Mouse (Mus musculus): ENCODE data around the gene Pcdh7. TPM values are rescaled to one million over a fixed set of nuclear protein-coding genes. Genes with fewer than 3 reads are reported as not detected.

Pcdh7 gene
- polyA plus RNA-seq, 1 experiment: 24.7 TPM

DNA sequence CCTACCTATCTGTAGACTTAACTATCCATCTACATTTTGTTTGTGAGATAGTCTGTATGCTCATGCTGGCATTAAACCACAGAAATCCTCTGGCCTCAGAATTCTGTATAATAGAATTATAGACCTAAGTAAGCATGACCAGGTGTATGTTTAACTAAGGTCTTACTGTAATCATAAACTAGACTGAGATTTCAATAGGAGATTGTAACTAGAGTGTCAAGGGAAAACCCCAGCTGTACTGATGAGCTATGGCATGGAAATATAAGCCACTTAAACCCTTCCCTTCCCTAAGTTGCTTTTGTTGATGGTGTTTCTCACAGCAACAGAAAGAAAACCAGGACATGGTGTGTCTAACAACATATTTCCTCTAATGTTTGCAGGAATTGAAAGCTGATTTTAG is 78.6 kb downstream of the Pcdh7 start:
- TF ChIP-seq MYOD1 (IDR thresholded peaks at IDR 0.05; ENCODE audit: control insufficient read depth, insufficient read length, low read depth): no peak
- no peak for TF ChIP-seq CEBPB (IDR thresholded peaks at IDR 0.05; ENCODE audit: low read depth)
- TF ChIP-seq USF1 (IDR thresholded peaks at IDR 0.05; ENCODE audit: low read depth): no peak
- no peak for TF ChIP-seq MYOG (IDR thresholded peaks at IDR 0.05; ENCODE audit: control insufficient read depth, extremely low read depth, insufficient read length)
- TF ChIP-seq CTCF (IDR thresholded peaks at IDR 0.05; ENCODE audit: control insufficient read depth, insufficient read depth, insufficient read length): no peak
- no peak for TF ChIP-seq MAX (IDR thresholded peaks at IDR 0.05)
- TF ChIP-seq FOSL1 (IDR thresholded peaks at IDR 0.05; ENCODE audit: insufficient read depth, low read length, poor library complexity, severe bottlenecking): no peak

DNA sequence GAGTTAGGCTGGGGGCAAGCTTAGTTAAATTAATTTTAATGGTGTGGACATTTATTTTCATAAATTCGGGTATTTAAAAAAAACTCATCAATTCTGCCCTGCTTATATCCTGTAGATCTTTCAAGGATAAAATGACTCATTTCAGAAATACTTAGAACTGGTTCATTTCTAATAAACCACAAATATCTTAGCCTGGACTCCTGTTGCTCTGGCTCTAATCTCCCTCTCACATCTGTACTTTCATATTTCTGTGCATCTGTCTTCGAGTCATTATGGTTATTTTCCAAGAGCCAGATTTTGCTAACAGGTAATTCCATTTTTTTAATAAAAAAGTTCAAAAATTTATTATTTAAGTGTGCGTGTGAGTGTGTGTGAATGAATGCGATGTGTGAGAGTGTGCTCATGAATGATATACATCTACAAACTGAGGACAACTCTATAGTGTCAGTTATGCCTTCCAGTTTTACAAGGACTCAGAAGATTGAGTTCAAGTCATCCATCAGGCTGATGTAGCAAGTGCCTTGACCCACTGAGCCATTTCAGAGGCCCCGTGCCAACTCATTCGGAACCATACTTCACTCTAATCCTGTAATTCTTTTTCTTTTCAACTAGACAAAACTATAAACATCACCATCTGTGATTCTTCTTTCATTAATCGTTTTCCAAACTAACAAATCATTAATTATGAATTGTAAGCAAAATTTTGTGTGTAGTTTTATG is 80.3 kb downstream of the Pcdh7 start:
- TF ChIP-seq USF1 (IDR thresholded peaks at IDR 0.05; ENCODE audit: low read depth): no peak
- TF ChIP-seq CTCF (IDR thresholded peaks at IDR 0.05; ENCODE audit: control insufficient read depth, insufficient read depth, insufficient read length): no peak
- no peak for TF ChIP-seq MYOD1 (IDR thresholded peaks at IDR 0.05; ENCODE audit: control insufficient read depth, insufficient read length, low read depth)
- TF ChIP-seq CEBPB (IDR thresholded peaks at IDR 0.05; ENCODE audit: low read depth): no peak
- TF ChIP-seq MYOG (IDR thresholded peaks at IDR 0.05; ENCODE audit: control insufficient read depth, extremely low read depth, insufficient read length): no peak
- TF ChIP-seq FOSL1 (IDR thresholded peaks at IDR 0.05; ENCODE audit: insufficient read depth, low read length, poor library complexity, severe bottlenecking): no peak
- TF ChIP-seq MAX (IDR thresholded peaks at IDR 0.05): no peak
- H3K79me2 ChIP-seq (ENCODE audit: control insufficient read depth, insufficient read depth): no peaks in the 10 kb centered on the region
- H3ac ChIP-seq (ENCODE audit: control insufficient read depth, insufficient read length, low read depth): no peak overlapping the region
- no peaks in the 10 kb centered on the region for H3K79me3 ChIP-seq (ENCODE audit: low read depth)
- H3K4me3 ChIP-seq (ENCODE audit: insufficient read depth, poor library complexity, severe bottlenecking): no peak overlapping the region
- no peaks in the 10 kb centered on the region for H3K36me3 ChIP-seq (ENCODE audit: control insufficient read depth, insufficient read depth)
- no peaks in the 10 kb centered on the region for H3K27me3 ChIP-seq (ENCODE audit: control insufficient read depth, insufficient read depth, insufficient read length)

More for the DNA sequence above, 78.6 kb downstream of the Pcdh7 start:
- Histone ChIP-seq H3K79me3 (ENCODE audit: low read depth) (no peaks in the 10 kb centered on the region), H3K27me3 (ENCODE audit: control insufficient read depth, insufficient read depth, insufficient read length) (no peaks in the 10 kb centered on the region), H3K36me3 (ENCODE audit: control insufficient read depth, insufficient read depth) (no peaks in the 10 kb centered on the region), H3K4me3 (ENCODE audit: insufficient read depth, poor library complexity, severe bottlenecking) (no peak overlapping the region), H3K79me2 (ENCODE audit: control insufficient read depth, insufficient read depth) (no peaks in the 10 kb centered on the region), H3ac (ENCODE audit: control insufficient read depth, insufficient read length, low read depth) (no peak overlapping the region)

GRCm38 (mm10) chr5:57803108-57803507 is 85.3 kb downstream of the Pcdh7 start:
- Histone ChIP-seq H3K36me3 (ENCODE audit: control insufficient read depth, insufficient read depth) (no peaks in the 10 kb centered on the region), H3K27me3 (ENCODE audit: control insufficient read depth, insufficient read depth, insufficient read length) (no peaks in the 10 kb centered on the region), H3ac (ENCODE audit: control insufficient read depth, insufficient read length, low read depth) (no peak overlapping the region), H3K79me2 (ENCODE audit: control insufficient read depth, insufficient read depth) (no peaks in the 10 kb centered on the region), H3K79me3 (ENCODE audit: low read depth) (no peaks in the 10 kb centered on the region), H3K4me3 (ENCODE audit: insufficient read depth, poor library complexity, severe bottlenecking) (no peak overlapping the region)
- TF ChIP-seq CTCF (IDR thresholded peaks at IDR 0.05; ENCODE audit: control insufficient read depth, insufficient read depth, insufficient read length) (no peak), MYOD1 (IDR thresholded peaks at IDR 0.05; ENCODE audit: control insufficient read depth, insufficient read length, low read depth) (peak; percentile 85)

DNA sequence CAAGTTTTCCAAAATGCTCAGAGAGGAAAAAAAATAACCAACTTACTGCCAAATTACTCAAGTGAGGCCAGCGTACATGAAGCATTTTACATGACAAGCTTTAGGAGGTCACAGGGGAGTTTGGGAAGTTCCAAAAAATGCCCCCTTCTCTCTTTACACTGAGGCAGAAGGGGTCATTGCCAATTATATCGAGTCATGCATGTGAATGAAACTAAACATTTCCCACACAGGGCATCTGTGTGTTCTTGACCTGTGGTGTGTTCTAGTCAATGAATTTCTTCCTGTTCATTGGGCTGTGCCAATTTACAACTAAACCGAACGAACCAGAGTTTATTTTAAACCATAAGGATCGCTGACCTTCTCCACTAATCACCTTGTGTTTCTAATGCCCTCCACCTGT is 86.1 kb downstream of the Pcdh7 start:
- TF ChIP-seq CEBPB (IDR thresholded peaks at IDR 0.05; ENCODE audit: low read depth) (no peak), MAX (IDR thresholded peaks at IDR 0.05) (no peak), FOSL1 (IDR thresholded peaks at IDR 0.05; ENCODE audit: insufficient read depth, low read length, poor library complexity, severe bottlenecking) (no peak), USF1 (IDR thresholded peaks at IDR 0.05; ENCODE audit: low read depth) (no peak), MYOG (IDR thresholded peaks at IDR 0.05; ENCODE audit: control insufficient read depth, extremely low read depth, insufficient read length) (no peak), MYOD1 (IDR thresholded peaks at IDR 0.05; ENCODE audit: control insufficient read depth, insufficient read length, low read depth) (no peak)
- Histone ChIP-seq H3K27me3 (ENCODE audit: control insufficient read depth, insufficient read depth, insufficient read length) (no peaks in the 10 kb centered on the region), H3ac (ENCODE audit: control insufficient read depth, insufficient read length, low read depth) (no peak overlapping the region), H3K79me3 (ENCODE audit: low read depth) (no peaks in the 10 kb centered on the region), H3K4me3 (ENCODE audit: insufficient read depth, poor library complexity, severe bottlenecking) (no peak overlapping the region), H3K79me2 (ENCODE audit: control insufficient read depth, insufficient read depth) (no peaks in the 10 kb centered on the region), H3K36me3 (ENCODE audit: control insufficient read depth, insufficient read depth) (no peaks in the 10 kb centered on the region)

- no peaks in the 10 kb centered on the region for H3K36me3 ChIP-seq (ENCODE audit: control insufficient read depth, insufficient read depth)
- H3K27me3 ChIP-seq (ENCODE audit: control insufficient read depth, insufficient read depth, insufficient read length): no peaks in the 10 kb centered on the region
- no peak overlapping the region for H3ac ChIP-seq (ENCODE audit: control insufficient read depth, insufficient read length, low read depth)
- H3K79me2 ChIP-seq (ENCODE audit: control insufficient read depth, insufficient read depth): no peaks in the 10 kb centered on the region
- no peaks in the 10 kb centered on the region for H3K79me3 ChIP-seq (ENCODE audit: low read depth)
- H3K4me3 ChIP-seq (ENCODE audit: insufficient read depth, poor library complexity, severe bottlenecking): no peak overlapping the region
- TF ChIP-seq CTCF (IDR thresholded peaks at IDR 0.05; ENCODE audit: control insufficient read depth, insufficient read depth, insufficient read length): no peak
- TF ChIP-seq FOSL1 (IDR thresholded peaks at IDR 0.05; ENCODE audit: insufficient read depth, low read length, poor library complexity, severe bottlenecking): no peak
- TF ChIP-seq CEBPB (IDR thresholded peaks at IDR 0.05; ENCODE audit: low read depth): no peak
- no peak for TF ChIP-seq MYOG (IDR thresholded peaks at IDR 0.05; ENCODE audit: control insufficient read depth, extremely low read depth, insufficient read length)
- no peak for TF ChIP-seq USF1 (IDR thresholded peaks at IDR 0.05; ENCODE audit: low read depth)
- no peak for TF ChIP-seq MAX (IDR thresholded peaks at IDR 0.05)
- TF ChIP-seq MYOD1 (IDR thresholded peaks at IDR 0.05; ENCODE audit: control insufficient read depth, insufficient read length, low read depth): no peak
Observed at GRCm38 (mm10) chr5:57807350-57807749, 89.6 kb downstream of the Pcdh7 start.

DNA sequence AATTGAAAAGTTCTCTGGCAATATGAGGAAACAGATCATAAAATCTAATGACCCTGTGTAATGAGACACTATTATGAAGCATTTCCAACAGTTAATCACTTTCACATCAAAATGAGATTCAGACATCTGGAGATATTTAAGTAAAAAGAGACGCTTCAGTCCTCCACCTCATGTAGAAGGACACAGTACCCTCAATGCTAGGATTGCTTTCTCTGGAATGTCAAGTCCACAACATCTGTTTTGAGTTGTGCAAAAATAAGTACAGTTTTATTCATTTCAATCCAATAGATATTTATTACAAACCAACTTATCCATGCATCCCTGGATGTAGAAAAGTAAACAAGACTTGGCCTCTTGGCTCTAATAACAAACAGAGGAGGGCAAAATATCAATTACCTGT is 92.9 kb downstream of the Pcdh7 start:
- no peaks in the 10 kb centered on the region for H3K36me3 ChIP-seq (ENCODE audit: control insufficient read depth, insufficient read depth)
- no peaks in the 10 kb centered on the region for H3K79me3 ChIP-seq (ENCODE audit: low read depth)
- no peak overlapping the region for H3K4me3 ChIP-seq (ENCODE audit: insufficient read depth, poor library complexity, severe bottlenecking)
- H3ac ChIP-seq (ENCODE audit: control insufficient read depth, insufficient read length, low read depth): no peak overlapping the region
- no peaks in the 10 kb centered on the region for H3K79me2 ChIP-seq (ENCODE audit: control insufficient read depth, insufficient read depth)
- TF ChIP-seq MYOD1 (IDR thresholded peaks at IDR 0.05; ENCODE audit: control insufficient read depth, insufficient read length, low read depth) (no peak), FOSL1 (IDR thresholded peaks at IDR 0.05; ENCODE audit: insufficient read depth, low read length, poor library complexity, severe bottlenecking) (no peak)
- H3K27me3 ChIP-seq (ENCODE audit: control insufficient read depth, insufficient read depth, insufficient read length): no peaks in the 10 kb centered on the region

Data from C2C12 (cell line).